ENCODE assay signal across 20 mouse cellular contexts in the genomic region with DNA sequence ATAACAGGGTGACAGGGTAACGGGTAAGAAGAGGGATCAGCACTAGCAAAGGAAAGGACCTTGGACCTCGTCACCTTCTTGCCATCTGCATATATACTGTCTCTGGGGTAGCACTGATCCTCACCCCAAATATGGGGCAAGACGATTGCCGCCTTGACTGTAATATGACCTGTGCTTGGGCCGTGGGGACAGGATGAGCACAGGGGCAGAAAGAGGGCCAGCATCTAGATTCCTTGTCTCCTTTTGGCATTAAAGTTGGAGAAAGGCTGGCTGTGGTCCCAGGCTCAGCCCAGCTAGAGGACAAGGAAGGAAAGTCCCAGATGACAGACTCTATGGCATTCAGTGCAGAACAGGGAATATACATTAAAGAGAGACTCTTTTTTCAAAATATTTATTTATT. TPM values are rescaled to one million over a fixed set of nuclear protein-coding genes. Genes with fewer than 3 reads are reported as not detected.
A peak's percentile ranks its signal among the peaks of the same experiment; 100 is the strongest.
DNase-seq lines count a peak whose midpoint lies in the region; ATAC-seq and TF ChIP-seq lines count a peak whose summit lies in the region.
"Had no signal": no experiment of that assay in that cellular context is flagged by ENCODE, and none has a peak within 500 bp of the region (broad histone marks: within the 10 kb centered on the region; RNA-seq: fewer than 3 reads in every experiment).

No protein-coding gene starts in this region.

- H3K9ac ChIP-seq in heart, embryonic 11.5 days (ENCODE audit: low read depth, low read length), result no peak overlapping the region
- H3K9ac ChIP-seq: forebrain, embryonic 13.5 days; hindbrain, embryonic 15.5 days; kidney, embryonic 15.5 days had no signal

- no peak for ATAC-seq in heart, embryonic 11.5 days (replicated peaks; ENCODE audit: insufficient number of reproducible peaks, low FRiP score, low TSS enrichment)
- ATAC-seq in megakaryocyte progenitor cell, adult 5-6 weeks (replicated peaks; ENCODE audit: poor library complexity), result 0 out of 2 replicates have a peak, but pooled peaks have one; percentile 37
- ATAC-seq: activated CD4-positive, CD25-positive, alpha-beta regulatory T cell, adult 4 months; forebrain, embryonic 13.5 days; intestine, embryonic 16.5 days; Patski had no signal

- no peaks in the 10 kb centered on the region for H3K27me3 ChIP-seq in heart, embryonic 10.5 days (ENCODE audit: insufficient read depth, poor library complexity, severe bottlenecking)
- no peaks in the 10 kb centered on the region for H3K27me3 ChIP-seq in heart, embryonic 11.5 days (ENCODE audit: control insufficient read depth, insufficient read depth, low read length)
- H3K27me3 ChIP-seq: CH12.LX; forebrain, embryonic 13.5 days; hindbrain, embryonic 15.5 days; kidney, embryonic 15.5 days; Patski had no signal

- peak; percentile 35 for DNase-seq in gastrocnemius, adult 18-20 months (ENCODE audit: low spot score)
- DNase-seq in gastrocnemius, postnatal 10 days, result no peak
- peak; percentile 56 for DNase-seq in heart, embryonic 10.5 days (ENCODE audit: low spot score)
- peak; percentile 50 for DNase-seq in adipocyte (ENCODE audit: low spot score)
- DNase-seq in layer of hippocampus, adult 2 months (ENCODE audit: low spot score in 2 of 2), result no peak
- DNase-seq: adrenal gland, adult 2 months; cerebellum, adult 11-12 months; cerebellum, adult 9-10 months; cerebellum, postnatal 36 days; kidney, adult 2 months had no signal

- no peak overlapping the region for H3K4me2 ChIP-seq in heart, embryonic 11.5 days
- H3K4me2 ChIP-seq: forebrain, embryonic 13.5 days; hindbrain, embryonic 15.5 days; kidney, embryonic 15.5 days had no signal

- H3K36me3 ChIP-seq in heart, embryonic 10.5 days, result no peaks in the 10 kb centered on the region
- H3K36me3 ChIP-seq in heart, embryonic 11.5 days (ENCODE audit: control insufficient read depth, insufficient read depth, low read length), result no peaks in the 10 kb centered on the region
- H3K36me3 ChIP-seq: hindbrain, embryonic 15.5 days; kidney, embryonic 15.5 days had no signal

- no peak for TF ChIP-seq CTCF in layer of hippocampus, adult 2 months (conservative IDR thresholded peaks at IDR 0.05)

- WGBS in heart, embryonic 10.5 days, result 75% methylated on average over 5 of the region's 5 CpGs
- 77% methylated on average over 5 of the region's 5 CpGs for WGBS in heart, embryonic 11.5 days (ENCODE audit: insufficient replicate concordance)

- H3K4me1 ChIP-seq in heart, embryonic 10.5 days, result peaks cover 5% of the 10 kb centered on the region
- no peaks in the 10 kb centered on the region for H3K4me1 ChIP-seq in heart, embryonic 11.5 days (ENCODE audit: control insufficient read depth, insufficient read depth, low read length)
- H3K4me1 ChIP-seq: forebrain, embryonic 13.5 days; hindbrain, embryonic 15.5 days had no signal

- no peak overlapping the region for H3K4me3 ChIP-seq in heart, embryonic 10.5 days
- no peak overlapping the region for H3K4me3 ChIP-seq in heart, embryonic 11.5 days (ENCODE audit: low read depth, low read length)
- no peak overlapping the region for H3K4me3 ChIP-seq in layer of hippocampus, adult 2 months
- H3K4me3 ChIP-seq: embryonic facial prominence, embryonic 10.5 days; forebrain, embryonic 13.5 days; hindbrain, embryonic 15.5 days; kidney, embryonic 15.5 days had no signal

- 0 out of 2 replicates have a peak, but pooled peaks cover 3% of the 10 kb centered on the region for H3K9me3 ChIP-seq in heart, embryonic 10.5 days
- no peaks in the 10 kb centered on the region for H3K9me3 ChIP-seq in heart, embryonic 11.5 days (replicated peaks; ENCODE audit: control insufficient read depth, low read length)
- H3K9me3 ChIP-seq: embryonic facial prominence, embryonic 10.5 days; forebrain, embryonic 13.5 days; hindbrain, embryonic 15.5 days; kidney, embryonic 15.5 days had no signal

- H3K27ac ChIP-seq in heart, embryonic 10.5 days, result no peak overlapping the region
- no peak overlapping the region for H3K27ac ChIP-seq in heart, embryonic 11.5 days (ENCODE audit: low read depth, low read length)
- H3K27ac ChIP-seq in layer of hippocampus, adult 2 months, result no peak overlapping the region
- H3K27ac ChIP-seq: embryonic facial prominence, embryonic 10.5 days; forebrain, embryonic 13.5 days; hindbrain, embryonic 15.5 days; kidney, embryonic 15.5 days had no signal

RNA-seq across cellular contexts. Expression of a gene that starts 26.5 kb away (rescaled TPM):
- total RNA-seq in gastrocnemius, adult 18-20 months (2021), result under 1 TPM; 0.50 to 0.93 TPM
- 1 to 10 TPM; 2.5 to 2.8 TPM for total RNA-seq in gastrocnemius, postnatal 10 days (2021)
- polyA plus RNA-seq in heart, embryonic 10.5 days (2016; fragmentation: Nextera tagmentation; extraction: Ambion mirVana), result 2.0 and 3.5 TPM in 2 replicates
- polyA plus RNA-seq in heart, embryonic 11.5 days (2014; fragmentation: Nextera tagmentation; extraction: Ambion mirVana), result 3.7 and 4.7 TPM in 2 replicates
- total RNA-seq in megakaryocyte progenitor cell, adult 5-6 weeks (2015), result 85.0 and 90.4 TPM in 2 replicates
- 101 and 119 TPM in 2 replicates for total RNA-seq in megakaryocyte progenitor cell, adult 5-6 weeks (2017)
- total RNA-seq in layer of hippocampus, adult 2 months (2021), result 1 to 10 TPM; 1.9 to 2.9 TPM

Comparison
In these comparisons a context has a peak if more than half of its experiments do, and no peak if none do; other contexts are left out.
1. DNase-seq: peak in gastrocnemius, adult 18-20 months (single experiment), heart, embryonic 10.5 days (single experiment) and adipocyte (single experiment); none in gastrocnemius, postnatal 10 days (single experiment) and layer of hippocampus, adult 2 months (0 of 2).
2. RNA of a gene that starts 26.5 kb away (total RNA-seq): 85.0 to 119 TPM in megakaryocyte progenitor cell, adult 5-6 weeks; 1.9 to 2.9 TPM in layer of hippocampus, adult 2 months, 2.5 to 2.8 TPM in gastrocnemius, postnatal 10 days and 0.50 to 0.93 TPM in gastrocnemius, adult 18-20 months; every median in the first group is over 10 times any median in the second.